Mouse (Mus musculus) spleen, postnatal 14 days (tissue): Measurements from ENCODE around the gene Klf11.

Experiments
- DNase-seq, 2 experiments: peaks; one replicate each; pipeline ENCODE4 v3.0.0; 2021 to 2022; ENCODE audit warnings: low spot score in 2 of 2

Klf11 gene

GRCm38 (mm10) chr12:24705502-24706263 lies 54.6 kb downstream of the Klf11 start:
- no peak for DNase-seq

GRCm38 (mm10) chr12:24706764-24707479 lies 55.8 kb downstream of the Klf11 start:
- DNase-seq: peak; percentile 65 to 67

- no peak for DNase-seq
Measured at GRCm38 (mm10) chr12:24707480-24707802, 56.4 kb downstream of the Klf11 start.

GRCm38 (mm10) chr12:24707954-24708823 lies 57.1 kb downstream of the Klf11 start, which contains the start of gene Rrm2:
TSS of gene Rrm2 (plus strand) at chr12:24708241.
- peak; percentile 94 to 96 for DNase-seq

GRCm38 (mm10) chr12:24708824-24709218 lies 57.7 kb downstream of the Klf11 start:
- DNase-seq: no peak

- no peak for DNase-seq
Measured at GRCm38 (mm10) chr12:24709409-24709808, 58.3 kb downstream of the Klf11 start.

GRCm38 (mm10) chr12:24709831-24710508 lies 58.9 kb downstream of the Klf11 start:
- DNase-seq: no peak

GRCm38 (mm10) chr12:24710672-24711071 lies 59.6 kb downstream of the Klf11 start:
- no peak for DNase-seq
